Mouse (Mus musculus) megakaryocyte, embryonic 14.5 days (primary cell): ENCODE measurements at regions not wholly inside any gene's neighbourhood (a gene's known extent, or its start where the extent isn't known, plus 50 kb on each side); places are given as distances from the start of the nearest gene placed in this dataset.

Source experiments
- H3K27me3 ChIP-seq: replicated peaks from 2 replicates; pipeline ENCODE3; 2012; ENCODE audit warnings: inconsistent platforms
- H3K36me3 ChIP-seq: replicated peaks from 2 replicates; pipeline ENCODE3; 2012; ENCODE audit warnings: low read length, inconsistent platforms, mixed read lengths
- H3K4me1 ChIP-seq: 2 replicates; pipeline ENCODE4 v1.6.1; 2012; ENCODE audit warnings: inconsistent platforms
- H3K4me3 ChIP-seq: replicated peaks from 2 replicates; pipeline ENCODE3; 2012; ENCODE audit warnings: moderate library complexity, mild to moderate bottlenecking, inconsistent platforms
- H3K9me3 ChIP-seq: 2 replicates; pipeline ENCODE4 v1.6.1; 2012; ENCODE audit warnings: inconsistent platforms
- FLI1 ChIP-seq: IDR thresholded peaks from 2 replicates; pipeline ENCODE4 v1.6.1; 2012; ENCODE audit warnings: low read length, inconsistent platforms, mixed read lengths
- GATA1 ChIP-seq: IDR thresholded peaks from 3 replicates; pipeline ENCODE4 v1.6.1; 2012; ENCODE audit warnings: mixed read lengths, low read length, inconsistent platforms, borderline replicate concordance

DNA sequence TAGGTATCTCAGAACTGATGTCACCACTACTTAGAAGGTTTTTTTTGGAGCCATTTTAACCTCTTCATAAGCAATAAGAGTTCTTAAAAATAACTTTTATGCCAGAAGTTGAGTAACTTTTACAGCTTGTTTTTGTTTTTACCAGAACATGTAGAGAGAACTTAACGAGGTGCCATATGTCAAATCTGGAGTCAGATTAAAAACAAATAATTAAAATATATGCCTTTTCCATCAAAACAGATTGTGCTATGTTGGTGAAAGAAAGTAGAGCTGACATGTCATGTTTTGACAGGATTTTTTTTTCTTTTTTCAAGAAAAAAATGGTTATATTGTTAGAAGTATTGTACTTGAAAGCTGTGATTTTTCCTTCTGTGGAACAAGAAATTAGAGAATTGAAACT lies 349.4 kb downstream of the Dcdc2c start:
- no peaks in the 10 kb centered on the region for H3K4me1 ChIP-seq
- TF ChIP-seq FLI1 (no peak), GATA1 (no peak)
- no peaks in the 10 kb centered on the region; the same call in 1 of the 2 replicates for H3K9me3 ChIP-seq
- H3K36me3 ChIP-seq = no peaks in the 10 kb centered on the region
- H3K4me3 ChIP-seq = no peak overlapping the region
- H3K27me3 ChIP-seq = no peaks in the 10 kb centered on the region

GRCm38 (mm10) chr12:28186695-28187094 lies 365.5 kb downstream of the Dcdc2c start:
- H3K4me3 ChIP-seq = no peak overlapping the region
- no peaks in the 10 kb centered on the region for H3K4me1 ChIP-seq
- H3K9me3 ChIP-seq = peaks cover 20% of the 10 kb centered on the region
- H3K27me3 ChIP-seq = no peaks in the 10 kb centered on the region
- no peaks in the 10 kb centered on the region for H3K36me3 ChIP-seq
- no peak for TF ChIP-seq GATA1
- TF ChIP-seq FLI1 = no peak

DNA sequence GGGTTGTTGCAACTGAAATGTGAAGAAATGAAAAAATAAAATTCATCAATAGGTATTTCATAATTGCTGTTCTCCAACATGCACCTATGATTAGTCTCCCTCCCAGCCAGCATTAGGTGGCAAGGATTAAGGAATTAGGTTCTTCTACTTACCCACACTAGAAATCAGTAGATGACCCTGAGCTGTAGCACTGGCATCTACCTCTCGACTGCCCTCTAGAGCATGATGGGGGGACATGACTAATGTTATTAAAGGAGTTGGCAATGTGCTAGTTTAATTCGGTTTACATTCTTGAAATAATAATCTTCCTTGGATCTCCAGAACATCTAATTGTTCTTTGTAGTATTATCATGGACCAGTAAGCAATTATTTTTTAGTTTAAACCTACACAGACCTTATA lies 370.9 kb downstream of the Dcdc2c start:
- no peak overlapping the region for H3K4me3 ChIP-seq
- H3K27me3 ChIP-seq = no peaks in the 10 kb centered on the region
- TF ChIP-seq FLI1 (no peak), GATA1 (no peak)
- no peaks in the 10 kb centered on the region for H3K4me1 ChIP-seq
- peaks cover 8% of the 10 kb centered on the region; the same call in 1 of the 2 replicates for H3K9me3 ChIP-seq
- no peaks in the 10 kb centered on the region for H3K36me3 ChIP-seq

DNA sequence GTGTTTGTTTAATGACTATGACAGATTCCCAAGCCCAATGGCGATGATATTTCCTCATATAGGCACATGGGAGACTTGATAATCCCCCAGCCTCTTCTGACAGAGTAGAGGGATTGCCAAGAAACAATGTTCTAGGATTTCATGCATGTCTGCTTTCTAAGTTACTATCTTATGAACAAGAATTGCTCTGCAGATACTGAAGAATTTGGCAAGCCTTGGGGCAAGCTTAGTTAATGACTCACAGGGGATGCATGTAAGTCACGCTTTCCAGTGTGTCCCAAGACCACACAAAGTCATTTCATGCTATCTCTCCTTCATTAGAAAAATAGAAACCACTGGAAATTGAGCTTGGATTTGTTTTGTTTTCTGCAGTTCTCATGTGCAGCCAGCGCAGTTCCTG lies 376.2 kb downstream of the Dcdc2c start:
- no peak for TF ChIP-seq FLI1
- TF ChIP-seq GATA1 = no peak
- no peaks in the 10 kb centered on the region for H3K36me3 ChIP-seq
- H3K4me3 ChIP-seq = no peak overlapping the region
- H3K4me1 ChIP-seq = no peaks in the 10 kb centered on the region
- 0 out of 2 replicates have a peak, but pooled peaks cover 3% of the 10 kb centered on the region for H3K9me3 ChIP-seq
- no peaks in the 10 kb centered on the region for H3K27me3 ChIP-seq

DNA sequence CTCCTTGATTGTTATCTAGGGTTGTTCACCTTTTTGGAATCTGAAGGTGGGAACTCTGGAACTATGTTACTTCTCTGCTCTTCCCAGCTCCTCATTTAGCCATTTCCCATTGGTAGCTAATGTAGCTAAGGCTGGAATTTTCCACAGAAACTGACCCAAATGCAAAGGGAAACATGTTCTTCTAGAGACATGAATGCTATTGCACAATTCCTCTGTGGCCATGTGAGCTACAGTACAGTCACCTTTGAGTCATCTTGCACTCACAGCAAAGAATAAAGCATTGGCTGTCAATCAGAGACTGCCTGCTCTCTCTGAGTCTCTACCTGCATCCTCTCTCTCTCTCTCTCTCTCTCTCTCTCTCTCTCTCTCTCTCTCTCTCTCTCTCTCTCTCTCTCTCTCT lies 378.1 kb downstream of the Dcdc2c start:
- H3K4me1 ChIP-seq = no peaks in the 10 kb centered on the region
- H3K27me3 ChIP-seq = no peaks in the 10 kb centered on the region
- no peaks in the 10 kb centered on the region for H3K36me3 ChIP-seq
- H3K9me3 ChIP-seq = no peaks in the 10 kb centered on the region
- H3K4me3 ChIP-seq = no peak overlapping the region
- TF ChIP-seq FLI1 (no peak), GATA1 (no peak)

DNA sequence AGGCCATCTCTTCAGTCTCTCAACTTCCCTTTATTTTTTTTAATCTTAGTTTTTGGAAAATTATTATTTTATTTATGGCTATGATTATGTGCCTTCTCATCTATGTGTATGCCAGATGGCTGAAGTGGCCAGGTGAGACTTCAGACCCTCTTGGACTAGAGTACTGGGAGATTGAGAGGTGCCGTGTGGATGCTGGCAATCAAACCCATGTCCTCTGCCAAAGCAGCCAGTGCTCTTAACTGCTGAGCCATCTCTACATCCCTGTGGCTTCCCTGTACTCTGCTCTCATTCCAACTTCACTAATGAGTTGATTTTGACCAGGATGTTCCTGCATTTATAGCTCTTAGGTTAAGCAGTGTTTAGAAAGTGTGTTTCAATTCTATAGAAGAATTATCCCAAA lies 393.4 kb downstream of the Dcdc2c start:
- no peak overlapping the region for H3K4me3 ChIP-seq
- TF ChIP-seq GATA1 (no peak), FLI1 (no peak)
- peaks cover 3% of the 10 kb centered on the region; the same call in 1 of the 2 replicates for H3K9me3 ChIP-seq
- no peaks in the 10 kb centered on the region for H3K36me3 ChIP-seq
- H3K4me1 ChIP-seq = no peaks in the 10 kb centered on the region
- no peaks in the 10 kb centered on the region for H3K27me3 ChIP-seq

DNA sequence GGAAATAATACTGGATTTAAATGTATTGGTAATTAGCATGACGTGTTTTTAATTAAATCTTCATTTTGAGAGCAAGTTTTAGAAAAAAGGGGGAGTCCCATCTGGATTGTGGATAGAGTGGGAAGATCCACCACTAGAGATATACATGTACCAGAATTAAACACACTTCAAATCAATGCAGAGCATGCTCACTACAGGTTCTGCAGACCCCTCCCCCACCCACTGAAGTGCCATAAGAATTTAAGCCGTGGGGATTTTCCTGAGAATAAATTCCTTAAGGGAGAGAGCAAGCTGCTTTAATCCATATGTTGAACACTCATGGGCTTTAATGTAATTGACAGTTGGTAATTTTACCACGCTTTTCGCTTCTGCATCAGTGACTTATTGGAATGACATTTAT lies 401.4 kb downstream of the Dcdc2c start:
- H3K4me1 ChIP-seq = no peaks in the 10 kb centered on the region
- TF ChIP-seq FLI1 (no peak), GATA1 (no peak)
- H3K36me3 ChIP-seq = no peaks in the 10 kb centered on the region
- 0 out of 2 replicates have a peak, but pooled peaks cover 2% of the 10 kb centered on the region for H3K9me3 ChIP-seq
- H3K27me3 ChIP-seq = no peaks in the 10 kb centered on the region
- no peak overlapping the region for H3K4me3 ChIP-seq

DNA sequence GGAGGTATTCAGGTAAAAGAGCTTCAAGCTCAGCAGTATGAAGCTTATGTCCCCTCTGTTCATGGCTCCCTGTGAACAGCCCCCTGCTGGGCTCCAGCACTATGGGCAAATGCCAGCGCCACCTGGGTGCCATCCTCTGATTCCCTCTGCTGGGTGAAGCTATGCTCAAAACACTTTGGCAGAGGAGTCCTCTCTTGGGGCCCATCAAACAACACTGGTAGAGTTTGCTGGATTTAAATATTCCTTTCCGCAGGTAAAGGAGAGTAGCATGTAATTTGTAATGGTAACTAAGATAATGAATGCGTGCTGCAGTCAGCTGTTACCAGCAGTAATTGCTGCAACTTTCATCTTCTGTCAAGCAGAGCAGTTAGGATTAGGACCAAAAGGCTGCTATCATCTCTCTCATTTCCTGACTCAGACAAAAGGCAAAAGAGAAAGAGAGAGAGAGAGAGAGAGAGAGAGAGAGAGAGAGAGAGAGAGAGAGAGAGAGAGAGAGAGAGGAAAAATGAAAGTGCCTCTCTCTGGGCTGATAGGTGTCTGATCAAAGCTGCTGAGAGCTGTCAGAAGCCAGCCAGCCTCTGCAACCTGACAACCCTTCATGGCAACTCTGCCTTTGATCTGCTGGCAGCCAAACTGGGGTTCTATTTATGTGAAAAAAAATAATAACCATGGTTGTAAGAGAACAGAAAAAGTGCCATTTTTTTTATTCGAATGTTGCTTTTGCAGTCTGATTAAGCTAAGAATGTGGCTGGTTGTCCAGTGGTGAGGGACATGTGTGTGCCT lies 416.2 kb downstream of the Dcdc2c start:
- Histone ChIP-seq H3K9me3 (no peaks in the 10 kb centered on the region; the same call in 1 of the 2 replicates), H3K4me3 (no peak overlapping the region), H3K27me3 (no peaks in the 10 kb centered on the region), H3K36me3 (no peaks in the 10 kb centered on the region), H3K4me1 (no peaks in the 10 kb centered on the region)
- no peak for TF ChIP-seq FLI1
- TF ChIP-seq GATA1 = no peak

DNA sequence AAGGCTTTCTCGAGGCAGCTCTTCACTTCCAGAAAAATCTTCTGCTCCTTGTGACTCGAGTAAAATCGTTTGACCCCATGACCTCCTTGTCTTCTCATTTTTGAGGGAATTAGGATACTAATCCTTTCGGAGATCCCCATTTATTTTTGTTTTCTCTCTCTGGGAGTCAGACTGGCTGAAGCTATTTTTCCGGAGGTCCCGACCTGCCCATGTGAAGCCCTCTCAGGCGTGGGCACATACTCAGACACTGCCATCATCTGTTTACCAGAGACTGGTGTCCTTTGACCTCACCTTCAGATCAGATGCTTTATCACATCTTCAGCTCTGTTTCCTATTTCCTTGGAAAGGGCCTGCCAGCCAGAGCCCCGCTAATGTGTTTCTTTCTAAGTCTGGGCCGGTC lies 429.4 kb downstream of the Dcdc2c start:
- no peak overlapping the region for H3K4me3 ChIP-seq
- H3K36me3 ChIP-seq = no peaks in the 10 kb centered on the region
- TF ChIP-seq FLI1 (no peak), GATA1 (no peak)
- H3K9me3 ChIP-seq = peaks cover 3% of the 10 kb centered on the region; the same call in 1 of the 2 replicates
- no peaks in the 10 kb centered on the region for H3K4me1 ChIP-seq
- H3K27me3 ChIP-seq = no peaks in the 10 kb centered on the region

GRCm38 (mm10) chr12:28120106-28120505 lies 432.1 kb downstream of the Dcdc2c start:
- H3K4me3 ChIP-seq = no peak overlapping the region
- no peak for TF ChIP-seq GATA1
- TF ChIP-seq FLI1 = no peak
- no peaks in the 10 kb centered on the region for H3K4me1 ChIP-seq
- peaks cover 3% of the 10 kb centered on the region; the same call in 1 of the 2 replicates for H3K9me3 ChIP-seq
- H3K36me3 ChIP-seq = no peaks in the 10 kb centered on the region
- no peaks in the 10 kb centered on the region for H3K27me3 ChIP-seq

GRCm38 (mm10) chr12:28090673-28091072 lies 461.5 kb downstream of the Dcdc2c start:
- no peak overlapping the region for H3K4me3 ChIP-seq
- H3K27me3 ChIP-seq = no peaks in the 10 kb centered on the region

More at GRCm38 (mm10) chr12:28090673-28091072, 461.5 kb downstream of the Dcdc2c start:
- TF ChIP-seq GATA1 (no peak), FLI1 (no peak)
- H3K4me1 ChIP-seq = no peaks in the 10 kb centered on the region
- no peaks in the 10 kb centered on the region for H3K36me3 ChIP-seq
- H3K9me3 ChIP-seq = no peaks in the 10 kb centered on the region
